Mouse (Mus musculus): ENCODE results near the gene Rab40c.

The Rab40c gene

GRCm38 (mm10) chr17:25919144-25919785 lies at the start of gene Rab40c:
TSS of gene Rab40c (minus strand) at chr17:25919727.
- DNase-seq (ENCODE audit: low spot score in 2 of 2), result peak in 1 of 2 experiments; percentile 59

GRCm38 (mm10) chr17:25968176-25968575 lies 48.6 kb upstream of the Rab40c start:
- no peak for DNase-seq (ENCODE audit: low spot score in 2 of 2)

- DNase-seq (ENCODE audit: low spot score in 2 of 2), result no peak
Measured at GRCm38 (mm10) chr17:25967652-25968051, 48.1 kb upstream of the Rab40c start.

GRCm38 (mm10) chr17:25964271-25964670 lies 44.7 kb upstream of the Rab40c start:
- no peak for DNase-seq (ENCODE audit: low spot score in 2 of 2)

DNA sequence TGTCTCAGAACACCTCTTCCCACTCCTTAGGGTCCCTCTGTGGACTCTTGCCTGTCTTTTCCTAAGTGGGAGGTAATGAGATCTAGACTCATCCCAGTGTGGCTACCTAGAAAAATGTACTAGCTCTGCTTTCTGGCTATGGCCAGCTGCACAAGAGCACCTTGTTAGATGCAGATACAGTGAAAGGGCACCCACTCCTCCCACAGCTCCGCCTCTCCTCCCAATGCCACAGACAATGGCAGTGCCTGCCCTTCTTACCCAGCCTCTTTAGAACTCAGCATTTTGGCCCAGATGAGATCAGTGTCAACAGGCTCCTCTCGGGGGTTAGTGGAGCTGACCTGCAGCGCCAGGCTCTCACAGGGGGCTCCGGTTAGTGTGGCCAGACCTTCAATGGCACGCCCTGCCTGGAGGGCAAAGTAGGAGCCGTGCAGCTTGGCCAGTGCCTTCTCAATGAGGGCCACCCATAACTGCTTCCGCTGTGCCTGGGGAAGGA lies 42.9 kb upstream of the Rab40c start:
- peak in 1 of 2 experiments; percentile 69 for DNase-seq (ENCODE audit: low spot score in 2 of 2)

- peak; percentile 77 to 83 for DNase-seq (ENCODE audit: low spot score in 2 of 2)
Measured at GRCm38 (mm10) chr17:25961566-25961965, 42.0 kb upstream of the Rab40c start.

DNA sequence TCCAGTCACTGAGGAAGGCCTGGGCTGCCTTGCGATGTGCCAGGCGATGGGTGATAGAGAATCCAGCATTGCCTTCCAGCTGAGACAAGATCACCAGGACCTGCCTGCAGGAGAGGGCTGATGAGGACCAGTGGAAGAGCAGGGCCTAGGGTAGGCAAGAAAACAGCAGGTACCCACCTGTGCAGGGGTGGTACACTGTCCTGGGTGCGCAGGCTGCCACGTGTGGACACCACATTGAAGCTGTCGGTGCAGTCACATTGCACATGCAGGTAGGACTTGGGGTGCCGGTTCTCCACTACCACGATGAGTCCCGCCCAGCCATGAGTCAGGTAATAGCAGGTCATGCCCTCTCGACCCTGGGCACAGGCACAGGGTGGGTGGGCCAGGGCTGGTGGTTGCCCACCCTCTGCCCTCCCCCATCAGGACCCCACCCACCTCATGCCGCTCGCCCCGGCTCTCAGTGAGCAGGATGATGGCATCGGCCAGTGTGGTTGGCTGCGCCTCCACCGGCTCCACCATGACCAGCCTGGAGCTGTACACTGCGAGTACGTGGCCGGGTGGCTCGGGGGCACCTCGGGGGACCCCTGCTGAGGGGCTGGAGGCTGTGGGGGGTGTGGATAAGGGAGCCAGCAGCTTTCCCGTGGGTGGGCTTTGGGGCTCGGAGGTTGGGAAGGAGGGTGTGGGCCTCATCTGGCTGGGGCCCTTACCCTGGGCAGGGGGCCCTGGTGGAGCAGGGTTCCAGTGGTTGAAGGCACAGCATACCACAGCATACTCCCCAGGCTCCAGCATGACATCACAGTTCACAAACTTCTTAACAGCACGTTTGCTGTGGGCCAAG lies 40.3 kb upstream of the Rab40c start:
- DNase-seq (ENCODE audit: low spot score in 2 of 2), result no peak

DNA sequence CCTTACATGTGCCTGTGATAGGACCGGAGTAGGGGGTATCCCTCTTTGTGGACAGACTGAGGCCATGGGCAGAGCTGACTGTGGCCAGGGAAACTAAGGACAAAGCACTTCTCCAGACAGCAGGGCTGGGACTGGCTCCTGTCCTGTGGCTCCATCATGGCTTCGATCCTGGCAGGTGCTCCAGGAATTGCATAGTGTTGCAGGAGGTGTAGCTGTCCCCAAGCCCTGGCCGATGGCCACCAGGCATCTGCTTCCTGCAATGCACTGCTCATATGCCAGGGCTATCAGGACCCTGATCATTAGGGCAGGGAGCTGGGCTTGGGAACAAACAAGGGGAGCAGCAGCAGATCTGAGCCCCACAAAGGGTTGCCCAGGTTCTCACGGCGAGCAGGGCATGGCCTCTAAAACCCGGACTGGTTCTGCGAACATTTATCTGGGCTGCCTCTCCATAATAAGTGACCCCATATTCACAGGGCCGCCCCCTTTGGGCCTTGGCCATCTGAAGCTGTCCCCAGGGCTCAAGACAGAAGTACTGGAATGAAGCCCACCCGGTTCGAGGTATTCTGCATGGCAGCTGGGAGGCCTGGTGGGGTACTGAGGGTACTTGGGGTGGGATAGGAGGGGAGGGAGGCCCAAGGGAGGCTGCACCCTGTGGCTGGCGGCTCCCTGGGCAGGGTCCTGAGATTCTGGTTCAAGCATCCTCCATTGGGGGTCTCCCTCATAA lies 39.4 kb upstream of the Rab40c start:
- no peak for DNase-seq (ENCODE audit: low spot score in 2 of 2)

GRCm38 (mm10) chr17:25957586-25958051 lies 38.1 kb upstream of the Rab40c start:
- DNase-seq (ENCODE audit: low spot score in 2 of 2), result no peak

DNA sequence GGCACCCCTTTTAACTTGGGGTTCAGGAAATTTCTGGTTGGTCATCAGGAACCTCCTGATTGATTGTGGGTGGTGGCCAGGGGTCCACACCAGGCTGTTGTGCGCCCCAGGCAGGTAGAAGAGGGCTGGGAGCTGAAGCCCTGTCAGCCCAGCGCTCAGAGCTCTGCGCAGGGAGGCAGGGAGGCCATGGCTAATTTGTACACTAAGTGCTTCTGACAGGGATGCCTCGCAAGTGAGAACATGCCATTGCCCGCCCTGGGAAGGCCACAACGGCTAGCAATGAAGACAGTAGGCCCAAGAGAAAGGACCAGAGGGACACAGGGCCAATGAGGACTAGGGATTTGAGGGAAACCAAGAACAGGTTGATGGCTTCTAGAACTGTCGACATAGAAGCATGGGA lies 37.1 kb upstream of the Rab40c start:
- DNase-seq (ENCODE audit: low spot score in 2 of 2), result no peak

GRCm38 (mm10) chr17:25956201-25956600 lies 36.7 kb upstream of the Rab40c start:
- DNase-seq (ENCODE audit: low spot score in 2 of 2), result no peak

DNA sequence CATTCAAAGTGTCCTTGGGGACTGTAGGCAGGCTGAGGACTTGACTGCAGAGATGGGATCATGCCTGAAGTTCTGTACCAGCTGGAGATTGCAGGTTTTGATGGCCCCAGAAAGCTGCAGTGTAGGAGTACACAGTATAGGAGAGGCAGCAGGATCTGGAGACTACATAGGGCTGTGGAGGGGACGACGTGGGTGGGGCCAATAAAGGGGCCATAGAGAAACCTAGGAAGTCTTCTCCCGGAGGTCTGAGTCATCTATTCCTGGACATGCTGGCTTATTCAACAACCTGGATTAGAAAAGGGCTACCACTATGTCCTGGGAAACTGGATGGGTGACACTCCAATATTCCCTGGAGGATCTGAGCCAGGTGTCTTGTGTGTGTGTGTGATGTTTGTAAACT lies 36.2 kb upstream of the Rab40c start:
- no peak for DNase-seq (ENCODE audit: low spot score in 2 of 2)

DNA sequence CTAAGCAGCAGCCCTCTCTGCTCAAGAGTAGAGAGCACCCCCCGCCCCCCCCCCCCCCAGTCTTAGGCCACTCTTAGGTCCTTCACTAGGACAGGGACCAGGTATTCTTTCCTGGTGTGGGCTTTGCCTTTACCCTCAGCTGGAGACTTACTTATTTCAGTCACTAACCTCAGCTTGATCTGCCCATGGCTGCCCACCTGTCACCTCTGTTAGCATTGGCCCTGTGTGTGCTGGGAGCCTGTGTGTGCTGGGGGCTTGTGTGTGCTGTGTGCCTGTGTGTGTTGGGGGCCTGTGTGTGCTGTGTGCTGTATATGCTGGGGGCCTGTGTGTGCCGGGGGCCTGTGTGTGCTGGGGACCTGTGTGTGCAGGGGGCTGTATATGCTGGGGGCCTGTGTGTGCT lies 35.1 kb upstream of the Rab40c start:
- no peak for DNase-seq (ENCODE audit: low spot score in 2 of 2)

DNA sequence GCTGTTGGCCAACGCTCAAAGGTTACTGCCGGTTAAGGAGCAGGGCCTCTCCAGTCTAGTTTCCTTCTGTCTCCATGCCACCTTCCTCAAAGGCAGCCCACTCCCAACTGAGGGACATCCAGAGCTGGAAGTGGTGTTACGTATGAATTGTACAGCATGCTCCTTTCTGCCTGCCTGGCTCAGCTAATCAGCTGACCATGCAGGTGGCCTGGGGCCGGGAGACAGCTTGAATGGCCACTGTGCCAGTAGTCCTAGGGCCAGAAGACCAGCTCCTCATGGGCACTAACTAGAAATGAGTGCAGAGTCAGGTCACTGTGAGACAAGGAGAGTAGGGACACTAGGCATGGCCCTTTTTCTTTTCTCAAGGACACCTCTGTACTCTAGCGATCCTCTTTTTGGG lies 33.6 kb upstream of the Rab40c start:
- DNase-seq (ENCODE audit: low spot score in 2 of 2), result no peak

DNA sequence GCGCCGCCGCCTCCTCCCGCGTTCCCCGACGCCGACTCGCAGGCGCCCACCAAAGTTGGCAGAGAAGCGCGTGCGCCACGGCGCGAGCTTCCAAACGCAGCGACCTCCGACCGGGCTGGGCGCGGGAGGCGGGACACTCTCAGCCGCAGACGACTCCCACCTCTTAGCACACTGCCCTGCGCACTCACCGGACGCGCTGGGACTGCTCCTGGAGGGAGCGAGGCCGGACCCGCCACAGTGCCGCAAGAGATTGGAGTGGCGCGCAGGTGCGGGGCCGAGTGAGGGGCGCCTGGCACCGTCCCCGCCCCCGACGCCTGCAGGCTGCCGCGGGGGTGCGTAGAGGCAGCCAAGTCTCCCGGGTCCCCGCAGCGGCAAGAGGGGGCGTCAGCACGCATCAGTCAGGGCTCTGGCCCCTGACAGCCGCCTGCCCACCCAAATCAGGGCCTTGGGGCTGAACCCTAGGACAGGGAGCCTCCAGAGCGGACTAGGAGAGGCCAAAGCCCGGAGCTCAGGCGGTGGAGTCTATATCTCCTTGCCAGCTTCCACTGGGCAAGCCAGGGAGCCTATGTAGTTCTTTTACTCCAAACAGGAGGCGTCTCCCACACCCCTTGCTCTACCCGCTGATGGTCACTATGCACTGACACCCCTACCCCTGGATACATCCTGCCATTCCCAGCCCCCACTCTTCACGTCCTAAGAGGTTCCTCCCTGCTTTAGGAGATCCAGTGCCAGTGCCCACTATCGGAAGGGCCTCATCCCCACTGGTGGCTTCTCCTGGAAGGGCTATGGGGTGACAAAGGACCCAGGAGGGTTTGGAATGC lies 32.5 kb upstream of the Rab40c start, which contains the start of gene A930017K11Rik:
A930017K11Rik (minus strand) TSS at position 763 of the 821 bp plus-strand sequence.
- DNase-seq (ENCODE audit: low spot score in 2 of 2), result peak in 1 of 2 experiments; percentile 69

DNA sequence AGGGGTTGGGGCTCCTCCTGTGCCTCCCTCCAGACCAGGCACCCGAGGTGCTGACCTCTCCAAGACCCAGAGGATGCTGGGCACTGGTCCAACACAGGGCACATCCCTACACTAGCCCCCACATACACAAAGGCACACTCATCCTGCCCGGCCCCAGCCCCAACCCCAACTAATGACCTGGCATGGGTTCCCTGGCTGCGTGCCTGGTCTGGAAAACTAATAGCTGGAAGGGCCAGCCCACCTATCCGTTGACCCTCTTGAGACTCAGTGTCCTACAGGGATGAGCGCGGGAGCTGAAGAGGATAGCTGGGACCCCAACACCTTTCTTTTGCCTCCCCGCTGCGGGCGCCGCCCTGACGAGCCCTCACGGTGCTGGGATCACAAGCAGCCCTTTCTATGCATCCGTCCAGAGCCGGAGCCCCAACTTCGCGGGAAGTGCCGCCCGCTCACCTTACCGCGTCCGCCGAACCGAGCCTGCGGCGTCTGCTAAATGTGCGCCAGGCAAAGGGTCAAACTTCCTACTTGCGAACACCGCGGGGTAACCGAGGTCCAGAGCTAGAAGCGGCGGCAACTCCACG lies 31.8 kb upstream of the Rab40c start:
- DNase-seq (ENCODE audit: low spot score in 2 of 2), result no peak

DNA sequence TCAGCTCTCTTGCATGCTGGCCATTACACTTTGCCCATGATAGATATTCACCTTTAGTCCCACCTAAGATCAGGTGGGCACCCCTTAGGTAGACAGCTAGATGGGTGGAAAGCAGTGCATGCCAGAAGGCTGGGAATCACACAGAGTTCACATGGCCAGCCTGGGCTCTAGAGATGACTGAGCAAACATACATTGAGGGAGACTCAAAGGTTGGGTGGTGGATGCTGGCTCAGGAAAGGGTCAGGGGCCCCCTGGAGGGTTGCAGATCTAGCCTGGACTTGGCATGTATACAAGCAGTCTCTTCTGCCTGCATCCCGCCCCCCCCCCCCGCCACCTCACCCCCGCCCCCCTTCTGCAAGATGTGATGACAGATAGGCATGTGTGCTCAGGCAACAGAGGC lies 31.2 kb upstream of the Rab40c start:
- no peak for DNase-seq (ENCODE audit: low spot score in 2 of 2)

DNA sequence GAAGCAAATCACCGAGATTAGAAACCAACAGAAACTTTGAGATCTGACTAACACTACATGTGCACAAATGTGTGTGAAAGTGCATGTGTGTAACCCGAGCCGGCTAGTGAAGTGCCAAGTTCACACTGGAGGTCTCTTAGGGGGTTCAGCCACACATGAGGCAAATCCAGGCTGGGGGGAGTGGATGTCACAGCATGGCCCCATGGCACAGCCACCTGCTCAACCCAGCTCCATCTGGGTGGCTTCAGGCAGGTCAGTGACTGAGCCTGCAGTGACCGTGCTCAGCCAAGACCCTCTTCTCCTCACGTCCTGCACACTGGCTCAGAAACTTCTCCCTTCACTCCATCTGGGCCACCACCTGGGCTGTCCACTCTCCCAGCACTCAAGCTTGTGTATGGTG lies 30.5 kb upstream of the Rab40c start:
- no peak for DNase-seq (ENCODE audit: low spot score in 2 of 2)

GRCm38 (mm10) chr17:25948051-25948450 lies 28.5 kb upstream of the Rab40c start:
- no peak for DNase-seq (ENCODE audit: low spot score in 2 of 2)

GRCm38 (mm10) chr17:25947576-25947975 lies 28.0 kb upstream of the Rab40c start:
- DNase-seq (ENCODE audit: low spot score in 2 of 2), result peak in 1 of 2 experiments; percentile 67

- DNase-seq (ENCODE audit: low spot score in 2 of 2), result peak in 1 of 2 experiments; percentile 68
Measured at GRCm38 (mm10) chr17:25946891-25947290, 27.4 kb upstream of the Rab40c start.

Data from spleen, postnatal 4 days (tissue).